Mouse (Mus musculus) embryo, embryonic 10 days (tissue): ENCODE data around the gene Itga7.
A peak's percentile ranks its signal among the peaks of the same experiment; 100 is the strongest.

Source experiments
- DNase-seq: peaks from one replicate; pipeline ENCODE4 v3.0.0-alpha.2; 2015; ENCODE audit warnings: low spot score

Gene Itga7

GRCm38 (mm10) chr10:128933574-128933973 is at the start of gene Itga7:
Gene Itga7 (plus strand): TSS chr10:128933818.
- peak; percentile 64 for DNase-seq

- peak; percentile 90 for DNase-seq
Observed at GRCm38 (mm10) chr10:128888941-128889827, 44.4 kb upstream of the Itga7 start.

- DNase-seq, result no peak
Observed at GRCm38 (mm10) chr10:128889846-128890245, 43.8 kb upstream of the Itga7 start.

- peak; percentile 35 for DNase-seq
Observed at GRCm38 (mm10) chr10:128890383-128891295, 43.0 kb upstream of the Itga7 start.

GRCm38 (mm10) chr10:128891296-128892094 is 42.1 kb upstream of the Itga7 start, which contains the start of gene Gdf11:
Gene Gdf11 (minus strand): TSS chr10:128891718.
- DNase-seq, result peak; percentile 87

- peak; percentile 36 for DNase-seq
Observed at GRCm38 (mm10) chr10:128892246-128892645, 41.4 kb upstream of the Itga7 start.

- DNase-seq, result peak; percentile 94
Observed at GRCm38 (mm10) chr10:128895437-128895836, 38.2 kb upstream of the Itga7 start.

- no peak for DNase-seq
Observed at GRCm38 (mm10) chr10:128895952-128896693, 37.5 kb upstream of the Itga7 start.

GRCm38 (mm10) chr10:128896807-128897206 is 36.8 kb upstream of the Itga7 start:
- DNase-seq, result no peak

- no peak for DNase-seq
Observed at GRCm38 (mm10) chr10:128897501-128897900, 36.1 kb upstream of the Itga7 start.

GRCm38 (mm10) chr10:128899759-128900490 is 33.7 kb upstream of the Itga7 start:
- no peak for DNase-seq

- DNase-seq, result no peak
Observed at GRCm38 (mm10) chr10:128900698-128901097, 32.9 kb upstream of the Itga7 start, which contains the start of gene Cd63. Gene Cd63 (plus strand): TSS chr10:128900989.

GRCm38 (mm10) chr10:128901409-128901808 is 32.2 kb upstream of the Itga7 start:
- DNase-seq, result no peak

- no peak for DNase-seq
Observed at GRCm38 (mm10) chr10:128902409-128902988, 31.1 kb upstream of the Itga7 start.

GRCm38 (mm10) chr10:128904812-128905211 is 28.8 kb upstream of the Itga7 start:
- DNase-seq, result no peak

GRCm38 (mm10) chr10:128908778-128909448 is 24.7 kb upstream of the Itga7 start:
- no peak for DNase-seq

GRCm38 (mm10) chr10:128909567-128910028 is 24.0 kb upstream of the Itga7 start:
- DNase-seq, result peak; percentile 91

- peak; percentile 61 for DNase-seq
Observed at GRCm38 (mm10) chr10:128910066-128910841, 23.4 kb upstream of the Itga7 start.
